Mouse (Mus musculus): ENCODE data around the gene Fam185a. TPM values are rescaled to one million over a fixed set of nuclear protein-coding genes. Genes with fewer than 3 reads are reported as not detected.

Gene Fam185a
- polyA plus RNA-seq, 1 experiment from 2014 or later: 9.5 TPM

DNA sequence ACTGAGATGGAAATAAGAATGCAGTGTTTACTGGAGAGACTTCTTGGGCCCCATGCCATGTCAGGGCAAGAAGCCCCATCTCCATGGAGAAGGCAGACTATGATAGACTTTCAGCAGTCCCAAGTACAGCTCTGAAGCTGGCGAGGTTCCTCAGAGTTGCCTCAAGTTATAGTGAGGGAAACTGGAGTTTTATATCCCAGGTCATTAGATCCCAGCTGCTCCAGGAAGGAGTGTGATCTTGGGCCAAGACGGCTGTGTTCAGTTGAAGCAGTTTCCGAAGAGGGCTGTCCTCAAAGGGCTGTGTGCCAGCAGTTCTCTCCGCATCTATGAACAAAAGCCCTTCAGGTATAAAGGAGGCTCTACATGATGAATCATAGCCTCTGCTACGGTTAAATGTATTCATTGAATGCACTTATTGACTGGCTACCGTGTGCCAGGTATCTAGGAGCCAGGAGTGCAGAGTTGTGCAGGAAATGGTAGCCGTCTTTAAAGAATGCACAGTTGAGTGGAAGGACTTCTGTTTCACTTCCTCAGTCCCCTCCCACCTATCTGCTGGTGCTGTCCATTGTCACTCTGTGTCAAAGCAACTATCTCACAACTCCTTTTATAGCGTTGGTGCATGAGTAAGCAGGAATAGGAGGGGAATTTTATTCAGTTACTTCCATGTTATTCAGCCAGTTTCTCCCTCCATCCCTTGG, 16.2 kb downstream of the Fam185a start:
- ATAC-seq (replicated peaks; ENCODE audit: extremely low read depth, insufficient read depth, low FRiP score): peak; percentile 60; the same call in 1 of the 2 replicates
- 0 out of 2 replicates have a peak overlapping the region, but pooled peaks have one; percentile 19 for H3K27ac ChIP-seq (ENCODE audit: low read length)

DNA sequence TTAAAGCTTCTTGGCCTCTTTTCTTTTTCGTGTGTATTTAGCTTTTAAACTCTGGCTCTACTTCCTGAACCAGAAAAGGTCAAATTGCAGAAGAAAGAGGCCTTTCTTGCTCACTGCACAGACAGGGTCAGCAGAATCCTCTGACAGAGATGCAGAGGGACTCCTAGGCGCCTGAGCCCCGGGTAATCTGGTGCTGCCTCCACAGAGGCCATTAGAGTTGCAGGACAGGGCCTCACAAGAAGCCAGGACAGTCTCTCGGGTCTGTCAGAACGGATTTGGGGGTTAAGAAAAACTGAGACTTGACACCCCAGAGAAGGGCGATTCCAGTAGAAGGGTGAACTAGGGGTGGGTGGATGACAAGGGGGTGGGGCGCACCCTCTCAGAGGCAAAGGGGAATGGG, 42.6 kb downstream of the Fam185a start:
- no peak overlapping the region for H3K4me2 ChIP-seq (ENCODE audit: low read depth, low read length)
- H3K9ac ChIP-seq (ENCODE audit: low read length): no peak overlapping the region
- H3K4me3 ChIP-seq (ENCODE audit: low read length): no peak overlapping the region
- no peaks in the 10 kb centered on the region for H3K9me3 ChIP-seq (replicated peaks; ENCODE audit: control insufficient read depth, low read length)
- H3K27me3 ChIP-seq (ENCODE audit: control insufficient read depth, insufficient read depth, low read length): no peaks in the 10 kb centered on the region
- WGBS: 72% methylated on average over 7 of the region's 7 CpGs
- H3K4me1 ChIP-seq (ENCODE audit: control insufficient read depth, insufficient read depth, low read length): no peaks in the 10 kb centered on the region
- H3K27ac ChIP-seq (ENCODE audit: low read length): no peak overlapping the region
- ATAC-seq (replicated peaks; ENCODE audit: extremely low read depth, insufficient read depth, low FRiP score): no peak
- no peaks in the 10 kb centered on the region for H3K36me3 ChIP-seq (ENCODE audit: control insufficient read depth, insufficient read depth)

More for the DNA sequence above, 16.2 kb downstream of the Fam185a start:
- 38% methylated on average over 8 of the region's 8 CpGs for WGBS
- Histone ChIP-seq H3K9me3 (replicated peaks; ENCODE audit: control insufficient read depth, low read length) (no peaks in the 10 kb centered on the region), H3K36me3 (ENCODE audit: control insufficient read depth, insufficient read depth) (no peaks in the 10 kb centered on the region), H3K27me3 (ENCODE audit: control insufficient read depth, insufficient read depth, low read length) (no peaks in the 10 kb centered on the region), H3K4me2 (ENCODE audit: low read depth, low read length) (no peak overlapping the region), H3K4me3 (ENCODE audit: low read length) (no peak overlapping the region), H3K9ac (ENCODE audit: low read length) (no peak overlapping the region), H3K4me1 (ENCODE audit: control insufficient read depth, insufficient read depth, low read length) (peaks cover 14% of the 10 kb centered on the region)

DNA sequence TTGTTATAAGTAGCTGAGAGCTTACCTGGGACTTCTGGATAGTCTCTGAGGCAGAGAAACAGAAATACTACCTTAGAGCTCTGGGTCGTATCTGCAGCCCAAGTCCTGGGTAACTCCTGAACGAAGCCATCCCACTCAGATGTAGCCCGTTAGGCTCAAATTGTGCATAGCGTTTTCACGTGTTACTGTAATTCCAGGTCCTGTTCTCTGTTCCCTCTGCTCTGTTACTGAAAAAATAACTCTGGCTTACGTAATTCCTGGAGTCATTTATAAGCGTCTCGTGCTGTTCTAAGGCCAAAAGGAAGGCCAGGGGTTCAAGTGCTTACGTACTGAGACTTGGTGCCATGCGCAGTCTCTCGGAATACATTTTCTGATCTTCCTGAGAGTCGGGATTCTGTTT, 43.3 kb downstream of the Fam185a start:
- Histone ChIP-seq H3K9me3 (replicated peaks; ENCODE audit: control insufficient read depth, low read length) (no peaks in the 10 kb centered on the region), H3K9ac (ENCODE audit: low read length) (no peak overlapping the region), H3K27me3 (ENCODE audit: control insufficient read depth, insufficient read depth, low read length) (no peaks in the 10 kb centered on the region), H3K36me3 (ENCODE audit: control insufficient read depth, insufficient read depth) (no peaks in the 10 kb centered on the region), H3K4me1 (ENCODE audit: control insufficient read depth, insufficient read depth, low read length) (no peaks in the 10 kb centered on the region), H3K4me2 (ENCODE audit: low read depth, low read length) (no peak overlapping the region), H3K27ac (ENCODE audit: low read length) (no peak overlapping the region), H3K4me3 (ENCODE audit: low read length) (no peak overlapping the region)
- ATAC-seq (replicated peaks; ENCODE audit: extremely low read depth, insufficient read depth, low FRiP score): no peak
- WGBS: 88% methylated on average over 12 of the region's 12 CpGs

DNA sequence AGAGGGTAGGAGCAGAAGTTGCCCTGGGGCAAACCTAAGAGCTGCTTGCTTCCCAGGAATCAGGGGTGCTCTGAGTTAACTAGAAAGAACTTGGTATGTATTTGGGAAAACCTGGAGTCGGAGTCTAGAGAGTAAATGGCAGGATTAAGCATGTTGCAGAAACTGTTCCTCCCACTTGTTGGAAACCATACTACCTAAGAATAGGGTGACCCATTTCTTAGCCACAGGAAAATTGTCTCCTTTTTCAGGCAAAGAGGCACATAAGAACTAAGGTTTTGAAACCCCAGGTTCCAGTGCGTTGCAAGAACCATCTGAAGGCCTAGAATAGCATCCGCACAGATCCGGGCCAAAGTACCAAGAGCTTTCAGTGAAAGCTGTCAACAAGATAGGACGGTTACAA, 53.7 kb downstream of the Fam185a start:
- no peak overlapping the region for H3K4me2 ChIP-seq (ENCODE audit: low read depth, low read length)
- H3K36me3 ChIP-seq (ENCODE audit: control insufficient read depth, insufficient read depth): peaks cover 8% of the 10 kb centered on the region; the same call in 1 of the 2 replicates
- no peak overlapping the region for H3K27ac ChIP-seq (ENCODE audit: low read length)
- H3K27me3 ChIP-seq (ENCODE audit: control insufficient read depth, insufficient read depth, low read length): no peaks in the 10 kb centered on the region
- no peak overlapping the region for H3K4me3 ChIP-seq (ENCODE audit: low read length)
- no peaks in the 10 kb centered on the region for H3K9me3 ChIP-seq (replicated peaks; ENCODE audit: control insufficient read depth, low read length)
- WGBS: 65% methylated on average over 5 of the region's 5 CpGs
- peaks cover 8% of the 10 kb centered on the region for H3K4me1 ChIP-seq (ENCODE audit: control insufficient read depth, insufficient read depth, low read length)
- H3K9ac ChIP-seq (ENCODE audit: low read length): no peak overlapping the region
- ATAC-seq (replicated peaks; ENCODE audit: extremely low read depth, insufficient read depth, low FRiP score): no peak

DNA sequence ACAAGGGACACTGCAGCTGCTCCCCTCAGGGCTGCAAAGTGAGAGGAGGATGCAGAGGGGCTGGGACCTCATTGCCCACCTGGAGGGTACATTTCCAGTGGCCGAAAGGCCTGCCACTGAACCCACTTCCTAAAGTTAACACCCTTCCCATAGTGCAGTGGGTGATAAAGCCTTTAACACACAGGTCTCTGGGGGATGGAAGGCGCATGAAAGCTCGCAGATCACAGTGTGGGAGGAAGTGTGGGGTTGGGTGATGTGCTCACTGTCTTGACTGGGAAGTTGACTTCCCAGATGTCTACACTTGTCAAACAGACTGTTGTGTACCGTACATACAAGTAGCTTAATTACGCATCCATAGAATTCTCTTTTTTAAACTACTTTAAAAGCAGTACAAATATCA, 55.0 kb downstream of the Fam185a start:
- WGBS: 80% methylated on average over 5 of the region's 5 CpGs
- Histone ChIP-seq H3K4me2 (ENCODE audit: low read depth, low read length) (no peak overlapping the region), H3K27ac (ENCODE audit: low read length) (no peak overlapping the region)

DNA sequence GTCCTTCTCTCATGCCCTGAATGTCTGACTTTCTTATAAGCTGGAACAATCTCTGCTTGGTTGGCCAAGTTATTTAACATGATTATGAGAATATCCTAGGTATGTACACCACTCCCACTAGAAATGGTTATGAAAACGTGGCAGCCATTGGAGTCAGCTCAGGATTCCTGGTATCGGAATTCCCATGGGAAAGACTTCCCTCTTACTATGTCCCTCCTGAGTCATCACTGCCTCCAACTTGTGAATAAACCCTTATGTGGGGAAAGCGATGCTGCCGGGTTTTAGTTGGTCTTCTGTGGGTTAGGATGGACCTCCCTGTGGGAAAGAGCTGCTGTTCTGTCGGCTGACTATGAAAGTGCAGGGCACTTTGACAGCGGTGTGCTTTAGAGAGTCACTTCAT, 56.8 kb downstream of the Fam185a start:
- H3K4me3 ChIP-seq (ENCODE audit: low read length): no peak overlapping the region
- H3K36me3 ChIP-seq (ENCODE audit: control insufficient read depth, insufficient read depth): peaks cover 6% of the 10 kb centered on the region; the same call in 1 of the 2 replicates
- no peak overlapping the region for H3K4me2 ChIP-seq (ENCODE audit: low read depth, low read length)
- no peaks in the 10 kb centered on the region for H3K27me3 ChIP-seq (ENCODE audit: control insufficient read depth, insufficient read depth, low read length)
- no peak overlapping the region for H3K9ac ChIP-seq (ENCODE audit: low read length)
- H3K9me3 ChIP-seq (replicated peaks; ENCODE audit: control insufficient read depth, low read length): no peaks in the 10 kb centered on the region
- peaks cover 8% of the 10 kb centered on the region for H3K4me1 ChIP-seq (ENCODE audit: control insufficient read depth, insufficient read depth, low read length)
- H3K27ac ChIP-seq (ENCODE audit: low read length): no peak overlapping the region
- ATAC-seq (replicated peaks; ENCODE audit: extremely low read depth, insufficient read depth, low FRiP score): no peak
- WGBS: 82% methylated on average over 6 of the region's 6 CpGs

More for the DNA sequence above, 55.0 kb downstream of the Fam185a start:
- Histone ChIP-seq H3K27me3 (ENCODE audit: control insufficient read depth, insufficient read depth, low read length) (no peaks in the 10 kb centered on the region), H3K36me3 (ENCODE audit: control insufficient read depth, insufficient read depth) (peaks cover 8% of the 10 kb centered on the region; the same call in 1 of the 2 replicates), H3K4me1 (ENCODE audit: control insufficient read depth, insufficient read depth, low read length) (peaks cover 8% of the 10 kb centered on the region), H3K9ac (ENCODE audit: low read length) (no peak overlapping the region), H3K9me3 (replicated peaks; ENCODE audit: control insufficient read depth, low read length) (no peaks in the 10 kb centered on the region), H3K4me3 (ENCODE audit: low read length) (no peak overlapping the region)
- no peak for ATAC-seq (replicated peaks; ENCODE audit: extremely low read depth, insufficient read depth, low FRiP score)

DNA sequence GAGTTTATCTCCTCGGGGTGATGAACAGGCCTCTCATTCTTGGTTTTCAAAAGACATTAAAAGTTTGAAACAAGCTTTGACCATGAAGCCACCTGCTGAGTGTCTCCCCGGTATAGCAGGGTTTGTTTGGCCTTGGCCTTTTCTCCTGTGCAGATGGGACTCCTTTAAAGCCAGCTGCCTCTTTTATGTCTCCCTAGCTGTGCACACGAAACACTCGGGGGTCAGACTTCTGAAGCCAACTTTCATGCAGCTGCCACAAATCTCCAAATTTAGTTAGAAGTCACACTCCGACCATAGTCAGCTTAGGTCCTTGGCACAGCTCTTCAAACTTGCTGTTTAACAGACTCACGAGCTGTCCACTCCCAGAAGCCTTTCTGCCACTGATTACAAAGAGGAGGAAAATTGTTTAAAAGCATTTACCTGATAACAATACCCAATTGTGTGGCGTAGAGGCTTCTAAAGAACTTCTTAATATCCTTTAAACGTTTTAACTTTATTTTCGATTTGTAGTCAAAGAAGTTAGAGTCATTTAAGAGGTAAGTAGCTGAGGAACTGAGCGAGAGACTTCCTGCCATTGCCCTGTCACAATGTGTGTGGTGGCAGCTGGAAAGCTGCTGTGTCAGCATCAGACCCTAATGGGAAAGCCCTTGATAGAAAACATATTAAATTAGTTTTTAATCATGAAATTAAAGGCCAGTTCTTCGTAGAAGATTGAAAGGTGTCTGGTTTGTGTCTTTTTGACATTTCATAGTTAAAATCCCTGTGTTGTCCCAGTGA, 57.9 kb downstream of the Fam185a start:
- 44% methylated on average over 11 of the region's 11 CpGs for WGBS
- H3K9ac ChIP-seq (ENCODE audit: low read length): no peak overlapping the region
- H3K9me3 ChIP-seq (replicated peaks; ENCODE audit: control insufficient read depth, low read length): no peaks in the 10 kb centered on the region
- no peaks in the 10 kb centered on the region for H3K27me3 ChIP-seq (ENCODE audit: control insufficient read depth, insufficient read depth, low read length)
- ATAC-seq (replicated peaks; ENCODE audit: extremely low read depth, insufficient read depth, low FRiP score): no peak
- H3K4me2 ChIP-seq (ENCODE audit: low read depth, low read length): no peak overlapping the region
- H3K4me1 ChIP-seq (ENCODE audit: control insufficient read depth, insufficient read depth, low read length): peaks cover 8% of the 10 kb centered on the region
- no peak overlapping the region; the same call in 1 of the 2 replicates for H3K27ac ChIP-seq (ENCODE audit: low read length)
- no peak overlapping the region for H3K4me3 ChIP-seq (ENCODE audit: low read length)
- peaks cover 6% of the 10 kb centered on the region; the same call in 1 of the 2 replicates for H3K36me3 ChIP-seq (ENCODE audit: control insufficient read depth, insufficient read depth)

DNA sequence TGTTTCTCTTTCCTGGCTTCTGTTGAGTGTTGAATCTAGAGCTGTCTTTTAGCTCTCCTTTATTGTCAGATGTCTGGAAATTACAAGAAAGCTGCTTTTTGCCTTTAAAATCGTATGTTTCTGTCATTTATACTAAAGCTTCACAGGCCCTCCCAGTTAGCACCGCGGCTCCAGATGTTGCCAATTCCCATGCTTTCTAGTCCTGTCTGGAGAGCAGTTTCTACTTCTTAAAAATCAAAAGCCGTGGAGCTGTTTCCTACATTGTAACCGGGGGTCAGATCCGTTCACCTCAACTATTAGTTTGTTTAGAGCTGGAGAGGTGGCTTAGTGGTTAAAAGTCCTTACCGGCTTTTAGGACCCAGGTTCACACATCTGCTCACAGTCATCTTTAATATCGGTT, 58.5 kb downstream of the Fam185a start:
- Histone ChIP-seq H3K36me3 (ENCODE audit: control insufficient read depth, insufficient read depth) (peaks cover 6% of the 10 kb centered on the region; the same call in 1 of the 2 replicates), H3K4me3 (ENCODE audit: low read length) (no peak overlapping the region), H3K27me3 (ENCODE audit: control insufficient read depth, insufficient read depth, low read length) (no peaks in the 10 kb centered on the region), H3K4me1 (ENCODE audit: control insufficient read depth, insufficient read depth, low read length) (peaks cover 8% of the 10 kb centered on the region), H3K9me3 (replicated peaks; ENCODE audit: control insufficient read depth, low read length) (no peaks in the 10 kb centered on the region), H3K27ac (ENCODE audit: low read length) (no peak overlapping the region), H3K4me2 (ENCODE audit: low read depth, low read length) (no peak overlapping the region), H3K9ac (ENCODE audit: low read length) (no peak overlapping the region)
- no peak for ATAC-seq (replicated peaks; ENCODE audit: extremely low read depth, insufficient read depth, low FRiP score)
- WGBS: 80% methylated on average over 8 of the region's 8 CpGs

All from heart, embryonic 16.5 days (tissue).